Mouse (Mus musculus): ENCODE measurements around the gene Gm28036. TPM values are rescaled to one million over a fixed set of nuclear protein-coding genes. Genes with fewer than 3 reads are reported as not detected.

The Gm28036 gene
- polyA plus RNA-seq, 1 experiment from 2014 or later, result 4.0 TPM

GRCm38 (mm10) chr2:156047929-156048328 lies 79.0 kb downstream of the Gm28036 start:
- Histone ChIP-seq H3K4me2 (no peak overlapping the region), H3K9ac (no peak overlapping the region), H3K36me3 (replicated peaks) (no peaks in the 10 kb centered on the region), H3K27me3 (peaks cover 65% of the 10 kb centered on the region), H3K27ac (replicated peaks) (no peak overlapping the region), H3K4me3 (replicated peaks) (no peak overlapping the region), H3K4me1 (replicated peaks) (no peaks in the 10 kb centered on the region), H3K9me3 (replicated peaks) (no peaks in the 10 kb centered on the region)
- WGBS (ENCODE audit: insufficient replicate concordance), result 10% methylated on average over 19 of the region's 19 CpGs
- ATAC-seq (ENCODE audit: insufficient read depth), result no peak

GRCm38 (mm10) chr2:156042903-156043302 lies 84.0 kb downstream of the Gm28036 start:
- H3K4me1 ChIP-seq (replicated peaks), result no peaks in the 10 kb centered on the region
- H3K9me3 ChIP-seq (replicated peaks), result no peaks in the 10 kb centered on the region
- H3K9ac ChIP-seq, result no peak overlapping the region
- peaks cover 32% of the 10 kb centered on the region for H3K27me3 ChIP-seq
- no peak overlapping the region for H3K4me3 ChIP-seq (replicated peaks)
- no peak overlapping the region for H3K4me2 ChIP-seq
- ATAC-seq (ENCODE audit: insufficient read depth), result no peak
- WGBS (ENCODE audit: insufficient replicate concordance), result 59% methylated on average over 8 of the region's 8 CpGs
- no peaks in the 10 kb centered on the region for H3K36me3 ChIP-seq (replicated peaks)
- no peak overlapping the region for H3K27ac ChIP-seq (replicated peaks)

GRCm38 (mm10) chr2:156039390-156039789 lies 87.5 kb downstream of the Gm28036 start:
- H3K27ac ChIP-seq (replicated peaks), result no peak overlapping the region
- no peaks in the 10 kb centered on the region for H3K9me3 ChIP-seq (replicated peaks)
- 79% methylated on average over 3 of the region's 3 CpGs for WGBS (ENCODE audit: insufficient replicate concordance)
- no peak overlapping the region for H3K4me3 ChIP-seq (replicated peaks)
- H3K36me3 ChIP-seq (replicated peaks), result no peaks in the 10 kb centered on the region
- no peak for ATAC-seq (ENCODE audit: insufficient read depth)
- peaks cover 9% of the 10 kb centered on the region; the same call in 1 of the 2 replicates for H3K27me3 ChIP-seq
- no peak overlapping the region for H3K4me2 ChIP-seq
- H3K9ac ChIP-seq, result no peak overlapping the region
- no peaks in the 10 kb centered on the region for H3K4me1 ChIP-seq (replicated peaks)

GRCm38 (mm10) chr2:156025482-156025881 lies 101.4 kb downstream of the Gm28036 start:
- no peaks in the 10 kb centered on the region for H3K36me3 ChIP-seq (replicated peaks)
- H3K9me3 ChIP-seq (replicated peaks), result no peaks in the 10 kb centered on the region
- H3K4me2 ChIP-seq, result no peak overlapping the region
- H3K4me3 ChIP-seq (replicated peaks), result no peak overlapping the region
- ATAC-seq (ENCODE audit: insufficient read depth), result no peak
- no peak overlapping the region for H3K9ac ChIP-seq
- H3K4me1 ChIP-seq (replicated peaks), result peaks cover 35% of the 10 kb centered on the region
- no peak overlapping the region for H3K27ac ChIP-seq (replicated peaks)
- H3K27me3 ChIP-seq, result no peaks in the 10 kb centered on the region

Other genes starting within 250 kb of the Gm28036 start
- 32.1 and 33.5 TPM in 2 replicates for gene Uqcc1, start 196.8 kb downstream of the Gm28036 start, polyA plus RNA-seq (2015; fragmentation: Nextera tagmentation; extraction: Ambion mirVana)
- gene Gm15557, start 186.4 kb downstream of the Gm28036 start, polyA plus RNA-seq (2015; fragmentation: Nextera tagmentation; extraction: Ambion mirVana), result not detected in 2 replicates
- not detected in 2 replicates for gene Gdf5, start 181.7 kb downstream of the Gm28036 start, polyA plus RNA-seq (2015; fragmentation: Nextera tagmentation; extraction: Ambion mirVana)
- gene Cep250, start 170.6 kb downstream of the Gm28036 start, polyA plus RNA-seq (2015; fragmentation: Nextera tagmentation; extraction: Ambion mirVana), result 8.2 and 9.7 TPM in 2 replicates
- gene 6430550D23Rik, start 119.1 kb downstream of the Gm28036 start, polyA plus RNA-seq (2015; fragmentation: Nextera tagmentation; extraction: Ambion mirVana), result 0.78 and 0.90 TPM in 2 replicates
- 103 and 122 TPM in 2 replicates for gene Ergic3, start 119.0 kb downstream of the Gm28036 start, polyA plus RNA-seq (2015; fragmentation: Nextera tagmentation; extraction: Ambion mirVana)
- gene Fer1l4, start 74.1 kb downstream of the Gm28036 start, polyA plus RNA-seq (2015; fragmentation: Nextera tagmentation; extraction: Ambion mirVana), result not detected in 2 replicates
- gene Spag4, start 61.9 kb downstream of the Gm28036 start, polyA plus RNA-seq (2015; fragmentation: Nextera tagmentation; extraction: Ambion mirVana), result 0.62 and 1.1 TPM in 2 replicates
- gene Cpne1, start 15.1 kb downstream of the Gm28036 start, polyA plus RNA-seq (2015; fragmentation: Nextera tagmentation; extraction: Ambion mirVana), result 20.8 and 22.6 TPM in 2 replicates
- gene Rbm12, start 15.1 kb downstream of the Gm28036 start, polyA plus RNA-seq (2015; fragmentation: Nextera tagmentation; extraction: Ambion mirVana), result 7.4 and 9.7 TPM in 2 replicates
- gene Romo1, start 16.9 kb upstream of the Gm28036 start, polyA plus RNA-seq (2015; fragmentation: Nextera tagmentation; extraction: Ambion mirVana), result 159 and 192 TPM in 2 replicates
- 50.7 and 52.3 TPM in 2 replicates for gene Nfs1, start 17.1 kb upstream of the Gm28036 start, polyA plus RNA-seq (2015; fragmentation: Nextera tagmentation; extraction: Ambion mirVana)
- 207 and 223 TPM in 2 replicates for gene Rbm39, start 53.1 kb upstream of the Gm28036 start, polyA plus RNA-seq (2015; fragmentation: Nextera tagmentation; extraction: Ambion mirVana)
- gene Phf20, start 69.4 kb upstream of the Gm28036 start, polyA plus RNA-seq (2015; fragmentation: Nextera tagmentation; extraction: Ambion mirVana), result 10.8 and 14.7 TPM in 2 replicates
- 1.9 and 2.0 TPM in 2 replicates for gene Cnbd2, start 185.2 kb upstream of the Gm28036 start, polyA plus RNA-seq (2015; fragmentation: Nextera tagmentation; extraction: Ambion mirVana)
- gene Scand1, start 185.6 kb upstream of the Gm28036 start, polyA plus RNA-seq (2015; fragmentation: Nextera tagmentation; extraction: Ambion mirVana), result 26.3 and 28.5 TPM in 2 replicates

Measured in liver, embryonic 15.5 days (tissue).